Mouse (Mus musculus) hindbrain, embryonic 16.5 days (tissue): ENCODE measurements around the gene Set. TPM values are rescaled to one million over a fixed set of nuclear protein-coding genes. Genes with fewer than 3 reads are reported as not detected.

Experiments
- ATAC-seq: fragments of 200-750 bp; cut with Nextera tagmentation; 2 replicates; pipeline ENCODE4 v1.8.0; 2017; ENCODE audit warnings: moderate TSS enrichment, moderate library complexity
- H3K27ac ChIP-seq: fragments of 300-500 bp; sonication (generic); 2 replicates; pipeline ENCODE4 v1.5.1; 2014; ENCODE audit warnings: low read depth, mild to moderate bottlenecking, control low read depth, low read length, moderate library complexity
- H3K27me3 ChIP-seq: fragments of 300-500 bp; sonication (generic); replicated peaks from 2 replicates; pipeline ENCODE4 v1.6.1; 2014; ENCODE audit warnings: low read length; ENCODE audit not compliant: control insufficient read depth, insufficient read depth
- H3K36me3 ChIP-seq: fragments of 300-500 bp; sonication (generic); 2 replicates; pipeline ENCODE4 v1.6.1; 2014; ENCODE audit warnings: mild to moderate bottlenecking, low read length, moderate library complexity, mixed read lengths; ENCODE audit not compliant: control insufficient read depth, insufficient read depth
- H3K4me1 ChIP-seq: fragments of 300-500 bp; sonication (generic); 2 replicates; pipeline ENCODE4 v1.6.1; 2014; ENCODE audit warnings: low read depth, low read length; ENCODE audit not compliant: control insufficient read depth, insufficient read depth
- H3K4me2 ChIP-seq: fragments of 300-500 bp; sonication (generic); 2 replicates; pipeline ENCODE4 v1.6.1; 2014; ENCODE audit warnings: mild to moderate bottlenecking, low read length, control low read depth, moderate library complexity
- H3K4me3 ChIP-seq: fragments of 300-500 bp; sonication (generic); 2 replicates; pipeline ENCODE4 v1.5.1; 2014; ENCODE audit warnings: mild to moderate bottlenecking, low read length, control low read depth, moderate library complexity
- H3K9ac ChIP-seq: fragments of 300-500 bp; sonication (generic); 2 replicates; pipeline ENCODE4 v1.6.1; 2014; ENCODE audit warnings: low read depth, mild to moderate bottlenecking, control low read depth, low read length, moderate library complexity
- H3K9me3 ChIP-seq: fragments of 300-500 bp; sonication (generic); 2 replicates; pipeline ENCODE4 v1.6.1; 2014; ENCODE audit warnings: mild to moderate bottlenecking, low read length, moderate library complexity; ENCODE audit not compliant: control insufficient read depth
- WGBS: fragments of 180-500 bp; shearing (Covaris S2); extraction: QIAGEN DNeasy Blood & Tissue Kit; methylation state at CpG from one replicate; pipeline ENCODE4 v1.1.7; 2014; 5-methylcytosine and 5-hydroxymethylcytosine counted together
- polyA plus RNA-seq: library from polyadenylated mRNA; unstranded; fragments of >200 nt; fragmentation: Nextera tagmentation; extraction: Ambion mirVana; gene quantifications from 2 replicates; pipeline ENCODE4 v1.2.1, GENCODE M21; 2015

Set gene
- polyA plus RNA-seq, 1 experiment from 2014 or later: 285 TPM

DNA sequence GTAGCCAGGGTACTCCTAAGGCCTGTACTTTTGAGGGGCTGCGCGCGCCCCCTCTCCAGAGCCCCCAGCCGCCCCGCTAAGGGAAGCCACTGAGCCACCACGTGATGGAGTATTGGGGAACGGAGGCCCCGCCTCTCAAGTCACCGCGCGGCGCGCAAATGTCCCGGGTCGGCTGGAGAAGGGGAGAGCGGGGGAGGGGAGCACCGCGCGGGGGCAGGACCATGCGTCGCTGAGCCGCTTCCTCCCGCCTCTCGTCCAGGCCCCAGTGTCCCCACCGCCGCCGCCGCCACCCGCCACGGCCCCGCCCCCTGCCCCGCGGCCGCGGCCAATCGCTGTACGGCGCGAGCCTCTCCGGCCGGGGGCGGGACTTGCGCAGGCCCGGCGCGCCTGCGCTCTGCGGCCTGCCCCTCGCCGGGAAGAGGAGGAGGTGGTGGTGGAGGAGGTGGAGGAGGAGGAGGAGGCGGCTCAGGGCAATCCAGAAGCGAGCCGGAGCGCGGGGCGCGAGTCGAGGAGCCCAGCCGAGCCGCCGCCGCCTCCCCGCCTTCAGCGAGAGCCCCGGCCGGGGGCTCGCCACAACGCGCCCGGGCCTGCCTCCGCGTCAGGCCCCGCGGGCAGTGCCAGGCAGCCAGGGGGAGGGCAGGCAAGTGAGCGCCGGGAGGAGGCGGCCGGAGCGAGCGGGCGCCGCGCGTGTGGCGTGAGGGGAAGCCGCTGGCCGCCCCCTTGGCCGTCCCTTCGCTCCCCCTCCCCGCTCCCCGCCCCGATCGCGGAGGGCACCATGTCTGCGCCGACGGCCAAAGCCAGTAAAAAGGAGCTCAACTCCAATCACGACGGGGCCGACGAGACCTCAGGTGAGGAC is 9.1 kb downstream of the Set start:
- Histone ChIP-seq H3K4me3 (peak overlapping the region; percentile 99), H3K27ac (peak overlapping the region; percentile 99), H3K36me3 (0 out of 2 replicates have a peak, but pooled peaks cover 4% of the 10 kb centered on the region), H3K4me2 (peak overlapping the region; percentile 59), H3K4me1 (peaks cover 31% of the 10 kb centered on the region), H3K9me3 (no peaks in the 10 kb centered on the region), H3K27me3 (no peaks in the 10 kb centered on the region), H3K9ac (peak overlapping the region; percentile 98)
- ATAC-seq: peak; percentile 96
- under 1% methylated on average over 42 of the region's 101 CpGs for WGBS

GRCm38 (mm10) chr2:30067031-30067888 is 10.1 kb downstream of the Set start:
- ATAC-seq: peak; percentile 25
- under 1% methylated on average over 31 of the region's 69 CpGs for WGBS

GRCm38 (mm10) chr2:30067962-30068361 is 10.8 kb downstream of the Set start:
- no peaks in the 10 kb centered on the region for H3K27me3 ChIP-seq
- H3K4me3 ChIP-seq: peak overlapping the region; percentile 99
- no peaks in the 10 kb centered on the region for H3K9me3 ChIP-seq
- H3K36me3 ChIP-seq: peaks cover 7% of the 10 kb centered on the region; the same call in 1 of the 2 replicates
- H3K9ac ChIP-seq: peak overlapping the region; percentile 98
- no peak overlapping the region for H3K27ac ChIP-seq
- peaks cover 20% of the 10 kb centered on the region for H3K4me1 ChIP-seq
- no peak for ATAC-seq
- 24% methylated on average over 7 of the region's 7 CpGs for WGBS
- peak overlapping the region; percentile 73 for H3K4me2 ChIP-seq

More at GRCm38 (mm10) chr2:30067031-30067888, 10.1 kb downstream of the Set start:
- H3K27ac ChIP-seq: peak overlapping the region; percentile 99
- peak overlapping the region; percentile 99 for H3K4me3 ChIP-seq
- peak overlapping the region; percentile 98 for H3K9ac ChIP-seq
- H3K4me2 ChIP-seq: peak overlapping the region; percentile 73
- peaks cover 26% of the 10 kb centered on the region for H3K4me1 ChIP-seq
- H3K36me3 ChIP-seq: 0 out of 2 replicates have a peak, but pooled peaks cover 4% of the 10 kb centered on the region
- H3K9me3 ChIP-seq: no peaks in the 10 kb centered on the region
- H3K27me3 ChIP-seq: no peaks in the 10 kb centered on the region

- peaks cover 11% of the 10 kb centered on the region; the same call in 1 of the 2 replicates for H3K36me3 ChIP-seq
- no peaks in the 10 kb centered on the region for H3K9me3 ChIP-seq
- H3K27me3 ChIP-seq: no peaks in the 10 kb centered on the region
- whole genome bisulfite sequencing: 79% methylated on average over 7 of the region's 7 CpGs
- ATAC-seq: no peak
- no peak overlapping the region for H3K9ac ChIP-seq
- H3K4me1 ChIP-seq: peaks cover 15% of the 10 kb centered on the region
- H3K4me3 ChIP-seq: no peak overlapping the region
- H3K4me2 ChIP-seq: no peak overlapping the region
- no peak overlapping the region for H3K27ac ChIP-seq
Observed at GRCm38 (mm10) chr2:30072875-30073274, 15.7 kb downstream of the Set start.

DNA sequence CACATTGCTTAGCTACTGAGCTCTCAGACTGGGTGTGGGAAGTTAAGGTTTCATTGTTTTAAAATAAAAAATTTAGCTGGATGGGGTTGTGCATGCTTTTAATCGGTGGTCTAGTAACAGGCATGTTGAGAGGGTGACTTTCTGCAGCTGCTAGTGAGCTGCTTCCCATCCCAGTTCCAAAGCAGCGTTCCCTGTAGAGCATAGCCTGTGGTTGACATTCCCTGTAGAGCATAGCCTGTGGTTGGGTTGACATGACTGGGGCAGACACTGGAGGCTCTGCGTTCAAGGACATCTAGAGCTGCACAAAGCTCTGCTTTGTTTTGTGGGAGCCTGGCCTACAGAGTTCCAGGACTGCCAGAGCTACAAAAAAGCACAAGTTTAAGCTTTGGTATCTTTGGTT is 16.1 kb downstream of the Set start:
- no peak for ATAC-seq
- H3K36me3 ChIP-seq: peaks cover 11% of the 10 kb centered on the region; the same call in 1 of the 2 replicates
- H3K9ac ChIP-seq: no peak overlapping the region
- 73% methylated on average over 3 of the region's 3 CpGs for WGBS
- peaks cover 12% of the 10 kb centered on the region for H3K4me1 ChIP-seq
- H3K27me3 ChIP-seq: no peaks in the 10 kb centered on the region
- H3K9me3 ChIP-seq: no peaks in the 10 kb centered on the region
- no peak overlapping the region for H3K4me3 ChIP-seq
- H3K27ac ChIP-seq: no peak overlapping the region
- H3K4me2 ChIP-seq: no peak overlapping the region

DNA sequence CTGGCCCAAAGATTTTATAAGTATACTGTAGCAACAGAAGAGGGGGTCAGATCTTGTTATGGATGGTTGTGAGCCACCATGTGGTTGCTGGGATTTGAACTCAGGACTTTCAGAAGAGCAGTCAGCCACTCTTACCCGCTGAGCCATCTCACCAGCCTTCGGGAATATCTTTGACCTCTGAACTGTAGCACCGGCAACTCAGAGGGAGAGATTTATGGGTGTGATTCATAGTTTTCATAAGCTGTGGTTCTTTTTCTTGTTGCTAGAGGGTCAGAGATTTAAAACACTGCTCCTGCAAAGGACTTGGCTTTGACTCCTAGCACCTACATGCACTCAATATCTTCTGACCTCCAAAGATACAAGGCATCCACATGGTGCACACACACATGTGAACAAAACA is 18.4 kb downstream of the Set start:
- H3K9me3 ChIP-seq: no peaks in the 10 kb centered on the region
- H3K9ac ChIP-seq: no peak overlapping the region
- no peak overlapping the region for H3K4me2 ChIP-seq
- WGBS: 83% methylated on average over 3 of the region's 3 CpGs
- peaks cover 8% of the 10 kb centered on the region; the same call in 1 of the 2 replicates for H3K4me1 ChIP-seq
- no peak overlapping the region for H3K27ac ChIP-seq
- H3K36me3 ChIP-seq: peaks cover 8% of the 10 kb centered on the region; the same call in 1 of the 2 replicates
- ATAC-seq: no peak
- no peak overlapping the region for H3K4me3 ChIP-seq
- H3K27me3 ChIP-seq: no peaks in the 10 kb centered on the region

DNA sequence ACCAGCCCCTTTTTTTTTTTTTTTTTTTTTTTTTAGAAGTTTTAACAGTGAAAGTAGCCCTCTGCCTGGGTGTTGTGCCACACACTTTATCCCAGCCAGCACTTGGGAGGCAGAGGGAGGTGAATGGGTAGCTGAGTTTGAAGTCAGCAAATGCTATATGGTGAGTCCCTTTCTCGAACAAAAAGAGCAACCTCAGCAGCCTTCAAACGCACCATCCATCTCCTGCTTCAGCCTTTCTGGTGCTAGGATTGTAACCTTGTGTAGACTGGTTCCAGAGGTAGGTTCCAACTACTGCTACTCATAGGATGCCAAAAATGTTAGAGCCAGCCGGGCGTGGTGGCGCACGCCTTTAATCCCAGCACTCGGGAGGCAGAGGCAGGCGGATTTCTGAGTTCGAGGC is 19.3 kb downstream of the Set start:
- peaks cover 8% of the 10 kb centered on the region; the same call in 1 of the 2 replicates for H3K4me1 ChIP-seq
- 90% methylated on average over 8 of the region's 9 CpGs for WGBS
- H3K4me2 ChIP-seq: no peak overlapping the region

DNA sequence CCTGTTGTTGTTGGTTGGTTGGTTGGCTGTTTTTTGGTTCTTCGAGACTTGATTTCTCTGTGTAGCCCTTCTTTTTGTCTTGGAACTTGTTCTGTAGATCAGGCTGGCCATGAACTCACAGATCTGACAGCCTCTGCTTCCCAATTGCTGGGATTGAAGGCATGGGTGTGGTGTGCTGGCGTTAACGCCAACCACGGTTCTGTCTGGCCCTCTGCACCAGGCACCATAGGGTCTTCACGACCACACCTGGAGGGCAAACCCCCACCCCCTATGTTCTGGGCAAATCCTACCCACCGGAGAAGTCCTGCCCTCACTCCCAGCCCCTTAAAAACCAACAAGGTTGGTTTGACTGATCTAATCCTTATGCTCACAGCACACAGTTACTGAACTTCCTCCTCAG is 19.8 kb downstream of the Set start:
- H3K36me3 ChIP-seq: peaks cover 7% of the 10 kb centered on the region; the same call in 1 of the 2 replicates
- peak overlapping the region; percentile 45 for H3K4me3 ChIP-seq
- H3K4me1 ChIP-seq: peaks cover 8% of the 10 kb centered on the region; the same call in 1 of the 2 replicates
- WGBS: 75% methylated on average over 6 of the region's 6 CpGs
- no peaks in the 10 kb centered on the region for H3K9me3 ChIP-seq
- no peak overlapping the region; the same call in 1 of the 2 replicates for H3K9ac ChIP-seq
- no peak overlapping the region for H3K27ac ChIP-seq
- ATAC-seq: peak; percentile 25; the same call in 1 of the 2 replicates
- H3K27me3 ChIP-seq: no peaks in the 10 kb centered on the region
- peak overlapping the region; percentile 93 for H3K4me2 ChIP-seq

More for the DNA sequence above, 19.3 kb downstream of the Set start:
- Histone ChIP-seq H3K4me3 (no peak overlapping the region), H3K27me3 (no peaks in the 10 kb centered on the region), H3K36me3 (peaks cover 7% of the 10 kb centered on the region; the same call in 1 of the 2 replicates), H3K9me3 (no peaks in the 10 kb centered on the region), H3K27ac (no peak overlapping the region), H3K9ac (no peak overlapping the region)
- no peak for ATAC-seq
